Mouse (Mus musculus): Measurements from ENCODE around the gene Ogdh. TPM values are rescaled to one million over a fixed set of nuclear protein-coding genes. Genes with fewer than 3 reads are reported as not detected.
"Not testable (repeated sequence)": the region's sequence is repeated elsewhere in the genome, so short reads cannot be mapped to it uniquely, and the experiment has no call there.

Gene Ogdh
- 13.2 and 19.7 TPM in 2 replicates for polyA plus RNA-seq (2012)

GRCm38 (mm10) chr11:6291401-6292115 is at the start of gene Ogdh:
Ogdh (plus strand) TSS chr11:6291633.
- Histone ChIP-seq H3K27me3 (ENCODE audit: control insufficient read depth) (no peaks in the 10 kb centered on the region), H3K4me1 (ENCODE audit: control insufficient read depth) (peaks cover 59% of the 10 kb centered on the region), H3K9me3 (ENCODE audit: control insufficient read depth, low read length) (no peaks in the 10 kb centered on the region; the same call in 1 of the 2 replicates), H3K4me3 (replicated peaks) (peak within 1 kb of the TSS; percentile 74), H3K36me3 (ENCODE audit: control insufficient read depth) (peaks cover 34% of the 10 kb centered on the region)
- TF ChIP-seq TAL1 (IDR thresholded peaks at IDR 0.05; ENCODE audit: low read length) (no peak), GATA1 (IDR thresholded peaks at IDR 0.05; ENCODE audit: low read length) (no peak)

GRCm38 (mm10) chr11:6244707-6245106 is 46.7 kb upstream of the Ogdh start:
- Histone ChIP-seq H3K9me3 (ENCODE audit: control insufficient read depth, low read length) (peaks cover 5% of the 10 kb centered on the region; the same call in 1 of the 2 replicates), H3K4me1 (ENCODE audit: control insufficient read depth) (no peaks in the 10 kb centered on the region), H3K27me3 (ENCODE audit: control insufficient read depth) (no peaks in the 10 kb centered on the region), H3K36me3 (ENCODE audit: control insufficient read depth) (no peaks in the 10 kb centered on the region), H3K4me3 (replicated peaks) (no peak overlapping the region)
- TF ChIP-seq GATA1 (IDR thresholded peaks at IDR 0.05; ENCODE audit: low read length) (no peak), TAL1 (IDR thresholded peaks at IDR 0.05; ENCODE audit: low read length) (no peak)

GRCm38 (mm10) chr11:6252248-6252647 is 39.2 kb upstream of the Ogdh start:
- Histone ChIP-seq H3K27me3 (ENCODE audit: control insufficient read depth) (no peaks in the 10 kb centered on the region), H3K4me3 (replicated peaks) (no peak overlapping the region), H3K4me1 (ENCODE audit: control insufficient read depth) (peaks cover 6% of the 10 kb centered on the region), H3K9me3 (ENCODE audit: control insufficient read depth, low read length) (no peaks in the 10 kb centered on the region), H3K36me3 (ENCODE audit: control insufficient read depth) (peaks cover 3% of the 10 kb centered on the region; the same call in 1 of the 2 replicates)
- no peak for TF ChIP-seq TAL1 (IDR thresholded peaks at IDR 0.05; ENCODE audit: low read length)
- TF ChIP-seq GATA1 (IDR thresholded peaks at IDR 0.05; ENCODE audit: low read length): no peak

DNA sequence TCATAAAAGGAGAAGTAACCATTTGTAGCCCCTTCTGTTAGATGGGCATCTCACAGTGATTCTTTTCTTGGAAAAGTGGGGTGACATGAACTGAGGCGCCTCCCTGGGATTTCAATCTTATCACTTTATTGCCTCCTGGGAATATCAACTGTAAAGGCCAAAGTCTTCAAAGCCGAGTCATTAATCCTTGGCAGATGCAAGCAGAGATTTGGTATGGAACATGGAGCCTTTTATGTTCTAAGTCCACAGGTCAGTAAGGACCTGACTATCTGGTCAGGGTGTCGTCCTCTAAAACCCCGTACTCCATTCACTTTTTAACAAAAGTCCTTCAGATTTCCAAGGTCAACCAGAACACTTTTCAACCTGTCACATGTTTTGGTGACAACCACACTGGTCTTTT is 38.6 kb upstream of the Ogdh start:
- peaks cover 6% of the 10 kb centered on the region for H3K4me1 ChIP-seq (ENCODE audit: control insufficient read depth)
- H3K9me3 ChIP-seq (ENCODE audit: control insufficient read depth, low read length): no peaks in the 10 kb centered on the region
- H3K36me3 ChIP-seq (ENCODE audit: control insufficient read depth): peaks cover 9% of the 10 kb centered on the region
- TF ChIP-seq GATA1 (IDR thresholded peaks at IDR 0.05; ENCODE audit: low read length) (no peak), TAL1 (IDR thresholded peaks at IDR 0.05; ENCODE audit: low read length) (no peak)
- H3K4me3 ChIP-seq (replicated peaks): no peak overlapping the region
- H3K27me3 ChIP-seq (ENCODE audit: control insufficient read depth): no peaks in the 10 kb centered on the region

DNA sequence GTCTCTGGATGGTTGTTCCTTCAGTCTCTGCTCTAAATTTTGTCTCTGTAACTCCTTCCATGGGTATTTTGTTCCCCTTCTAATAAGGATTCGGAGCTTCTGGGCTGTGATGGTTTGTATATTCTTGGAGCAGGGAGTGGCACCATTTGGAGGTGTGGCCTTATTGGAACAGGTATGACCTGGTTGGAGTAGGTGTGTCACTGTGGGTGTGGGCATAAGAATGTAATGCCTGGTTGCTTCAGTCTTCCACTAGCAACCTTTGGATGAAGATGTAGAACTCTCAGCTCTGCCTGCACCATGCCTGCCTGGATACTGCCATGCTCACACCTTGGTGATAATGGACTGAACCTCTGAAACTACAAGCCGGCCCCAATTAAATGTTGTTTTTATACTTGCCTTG is 36.8 kb upstream of the Ogdh start:
- not testable (repeated sequence) for H3K9me3 ChIP-seq (ENCODE audit: control insufficient read depth, low read length); H3K4me1 ChIP-seq (ENCODE audit: control insufficient read depth); H3K27me3 ChIP-seq (ENCODE audit: control insufficient read depth); H3K4me3 ChIP-seq (replicated peaks)
- peaks cover 26% of the 10 kb centered on the region for H3K36me3 ChIP-seq (ENCODE audit: control insufficient read depth)

DNA sequence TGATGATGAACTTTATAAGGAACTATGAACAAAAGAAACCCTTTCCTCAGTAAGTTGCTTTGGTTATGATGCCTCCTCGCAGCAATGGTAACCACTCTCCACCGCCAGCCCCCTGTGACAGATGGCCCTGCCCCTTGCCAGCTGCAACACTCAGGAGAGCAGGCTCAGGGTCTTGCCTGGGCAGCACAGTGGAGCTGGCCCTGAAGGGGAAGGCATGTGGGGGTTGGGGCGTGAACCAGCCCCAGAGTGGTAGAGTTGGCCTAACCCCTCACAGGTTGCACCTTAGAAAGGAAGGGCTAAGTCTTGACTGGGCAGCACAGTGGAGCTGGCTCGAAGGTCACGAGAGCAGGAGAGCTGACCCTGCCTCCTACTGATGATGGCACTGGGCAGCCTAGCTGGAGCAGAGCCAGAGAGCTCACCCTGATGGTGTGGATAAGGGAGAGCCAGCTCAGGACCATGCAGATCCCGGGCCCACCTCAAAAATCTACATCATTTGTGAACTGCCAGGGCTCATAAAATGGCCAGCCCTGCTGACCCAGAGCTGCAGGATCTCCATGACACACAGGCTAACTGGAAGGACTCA is 34.9 kb upstream of the Ogdh start:
- Histone ChIP-seq H3K4me1 (ENCODE audit: control insufficient read depth) (peaks cover 6% of the 10 kb centered on the region), H3K4me3 (replicated peaks) (no peak overlapping the region), H3K9me3 (ENCODE audit: control insufficient read depth, low read length) (no peaks in the 10 kb centered on the region), H3K27me3 (ENCODE audit: control insufficient read depth) (no peaks in the 10 kb centered on the region), H3K36me3 (ENCODE audit: control insufficient read depth) (peaks cover 46% of the 10 kb centered on the region)
- no peak for TF ChIP-seq GATA1 (IDR thresholded peaks at IDR 0.05; ENCODE audit: low read length)
- TF ChIP-seq TAL1 (IDR thresholded peaks at IDR 0.05; ENCODE audit: low read length): no peak

DNA sequence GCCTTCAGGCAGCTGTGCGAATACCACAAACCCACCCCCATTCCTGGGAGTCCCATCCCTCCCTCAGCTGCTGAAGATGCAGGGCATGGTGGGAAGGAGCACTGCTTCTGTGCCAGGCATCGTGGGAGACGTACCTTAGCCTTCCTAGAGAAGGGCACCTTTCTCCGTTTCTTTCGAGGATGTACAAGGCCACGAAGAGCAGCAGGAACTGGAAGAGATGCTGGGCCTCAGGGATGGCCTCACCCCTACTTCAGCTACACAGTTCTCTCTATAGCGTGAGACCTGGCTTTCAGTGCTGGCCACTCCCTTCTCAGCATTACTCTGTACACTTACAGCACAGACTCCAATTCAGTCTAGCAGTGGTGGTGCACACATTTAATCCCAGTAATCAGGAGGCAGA is 32.0 kb upstream of the Ogdh start:
- Histone ChIP-seq H3K27me3 (ENCODE audit: control insufficient read depth) (no peaks in the 10 kb centered on the region), H3K36me3 (ENCODE audit: control insufficient read depth) (peaks cover 74% of the 10 kb centered on the region), H3K4me3 (replicated peaks) (no peak overlapping the region), H3K4me1 (ENCODE audit: control insufficient read depth) (peaks cover 6% of the 10 kb centered on the region), H3K9me3 (ENCODE audit: control insufficient read depth, low read length) (no peaks in the 10 kb centered on the region)
- TF ChIP-seq TAL1 (IDR thresholded peaks at IDR 0.05; ENCODE audit: low read length) (no peak), GATA1 (IDR thresholded peaks at IDR 0.05; ENCODE audit: low read length) (no peak)

- Histone ChIP-seq H3K4me3 (replicated peaks) (no peak overlapping the region), H3K27me3 (ENCODE audit: control insufficient read depth) (no peaks in the 10 kb centered on the region), H3K36me3 (ENCODE audit: control insufficient read depth) (peaks cover 96% of the 10 kb centered on the region), H3K4me1 (ENCODE audit: control insufficient read depth) (peaks cover 7% of the 10 kb centered on the region), H3K9me3 (ENCODE audit: control insufficient read depth, low read length) (no peaks in the 10 kb centered on the region)
- TF ChIP-seq GATA1 (IDR thresholded peaks at IDR 0.05; ENCODE audit: low read length) (no peak), TAL1 (IDR thresholded peaks at IDR 0.05; ENCODE audit: low read length) (no peak)
Observed at GRCm38 (mm10) chr11:6261434-6262082, 29.9 kb upstream of the Ogdh start.

GRCm38 (mm10) chr11:6266621-6267020 is 24.8 kb upstream of the Ogdh start:
- TF ChIP-seq TAL1 (IDR thresholded peaks at IDR 0.05; ENCODE audit: low read length) (no peak), GATA1 (IDR thresholded peaks at IDR 0.05; ENCODE audit: low read length) (no peak)
- Histone ChIP-seq H3K9me3 (ENCODE audit: control insufficient read depth, low read length) (no peaks in the 10 kb centered on the region), H3K27me3 (ENCODE audit: control insufficient read depth) (no peaks in the 10 kb centered on the region), H3K4me3 (replicated peaks) (peak overlapping the region; percentile 78), H3K4me1 (ENCODE audit: control insufficient read depth) (peaks cover 26% of the 10 kb centered on the region), H3K36me3 (ENCODE audit: control insufficient read depth) (peaks cover 64% of the 10 kb centered on the region)
